Mouse (Mus musculus) E14TG2a.4 (cell line): ENCODE data around the gene Mesp1.
"Not testable (repeated sequence)": the region's sequence is repeated elsewhere in the genome, so short reads cannot be mapped to it uniquely, and the experiment has no call there.

Experiments
- H3K27me3 ChIP-seq: 2 replicates; pipeline ENCODE4 v1.6.1; 2014; ENCODE audit warnings: low read length, control low read depth; ENCODE audit not compliant: insufficient read depth
- H3K36me3 ChIP-seq: 2 replicates; pipeline ENCODE4 v1.6.1; 2014; ENCODE audit warnings: low read length, control low read depth; ENCODE audit not compliant: insufficient read depth
- H3K4me1 ChIP-seq: replicated peaks from 2 replicates; pipeline ENCODE4 v1.6.1; 2014; ENCODE audit warnings: low read depth, low read length, control low read depth
- H3K4me3 ChIP-seq: replicated peaks from 2 replicates; pipeline ENCODE4 v1.5.1; 2014; ENCODE audit warnings: mild to moderate bottlenecking, low read length
- H3K9me3 ChIP-seq: 2 replicates; pipeline ENCODE4 v1.6.1; 2014; ENCODE audit warnings: low read length, control low read depth
- CTCF ChIP-seq: conservative IDR thresholded peaks from 2 replicates; pipeline ENCODE4 v1.5.1; 2014; ENCODE audit warnings: low read length
- NANOG ChIP-seq: IDR thresholded peaks from 2 replicates; pipeline ENCODE4 v1.6.1; 2014; ENCODE audit warnings: borderline replicate concordance, low read length, mixed read lengths
- POU5F1 ChIP-seq: IDR thresholded peaks from 2 replicates; pipeline ENCODE4 v1.6.1; 2014; ENCODE audit warnings: low read length, borderline replicate concordance

Gene Mesp1

GRCm38 (mm10) chr7:79800336-79800735, 6.7 kb upstream of the Mesp1 start:
- Histone ChIP-seq H3K36me3 (no peaks in the 10 kb centered on the region), H3K4me3 (no peak overlapping the region), H3K4me1 (peaks cover 16% of the 10 kb centered on the region), H3K27me3 (peaks cover 62% of the 10 kb centered on the region), H3K9me3 (no peaks in the 10 kb centered on the region)
- TF ChIP-seq CTCF = no peak
- TF ChIP-seq POU5F1 = no peak
- TF ChIP-seq NANOG = no peak

- Histone ChIP-seq H3K9me3 (no peaks in the 10 kb centered on the region), H3K27me3 (peaks cover 65% of the 10 kb centered on the region)
- no peak for TF ChIP-seq POU5F1
- TF ChIP-seq CTCF = peak; percentile 13; the same call in 1 of the 2 replicates
- TF ChIP-seq NANOG = no peak
These were observed 5.9 kb upstream of the Mesp1 start for GRCm38 (mm10) chr7:79799506-79799905.

DNA sequence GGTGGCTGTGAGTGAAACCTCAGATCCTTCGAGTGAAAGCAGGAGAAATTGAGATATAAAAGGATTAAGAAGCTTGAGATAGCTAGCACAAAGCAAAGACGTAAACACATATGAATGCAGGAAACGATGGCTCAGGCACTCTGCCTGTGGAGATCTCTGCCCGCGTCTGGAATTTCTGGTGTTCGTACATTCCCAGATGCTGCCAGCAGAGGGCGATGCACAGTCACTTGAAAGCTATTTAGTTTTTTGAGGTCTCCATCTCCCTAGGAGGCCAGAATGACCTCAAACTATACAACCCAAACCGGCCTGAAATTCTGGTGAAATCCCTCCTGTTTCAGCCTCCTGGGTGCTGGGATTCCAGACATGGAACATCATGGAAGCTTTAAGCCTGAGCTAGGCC, 5.5 kb upstream of the Mesp1 start:
- H3K4me3 ChIP-seq = no peak overlapping the region
- TF ChIP-seq CTCF (peak; percentile 68), POU5F1 (no peak)
- no peaks in the 10 kb centered on the region for H3K36me3 ChIP-seq
- no peaks in the 10 kb centered on the region for H3K9me3 ChIP-seq
- peaks cover 16% of the 10 kb centered on the region for H3K4me1 ChIP-seq
- H3K27me3 ChIP-seq = peaks cover 69% of the 10 kb centered on the region

More at GRCm38 (mm10) chr7:79799506-79799905, 5.9 kb upstream of the Mesp1 start:
- Histone ChIP-seq H3K4me3 (no peak overlapping the region), H3K36me3 (no peaks in the 10 kb centered on the region), H3K4me1 (peaks cover 16% of the 10 kb centered on the region)

DNA sequence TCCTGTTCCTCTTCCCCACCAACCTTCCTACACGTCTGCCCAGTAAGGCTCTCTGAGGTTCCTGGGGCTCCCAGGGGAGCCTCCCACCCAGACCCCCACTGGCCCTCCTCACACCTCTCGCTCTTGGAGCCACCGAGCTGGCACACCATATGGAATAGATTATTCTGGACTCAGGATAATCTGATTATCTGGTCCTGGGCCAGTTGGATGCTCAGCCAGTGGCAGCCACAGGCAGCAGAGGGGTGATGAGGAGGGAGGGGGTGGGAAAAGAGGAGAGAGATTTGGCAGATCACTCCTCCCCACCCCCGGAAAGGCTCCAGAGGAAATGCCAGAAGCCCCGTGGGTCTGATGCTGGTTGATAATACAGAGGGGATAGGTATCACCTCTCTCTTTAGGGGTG, 5.0 kb upstream of the Mesp1 start:
- H3K4me1 ChIP-seq = peaks cover 17% of the 10 kb centered on the region
- TF ChIP-seq CTCF (no peak), NANOG (no peak), POU5F1 (no peak)
- H3K4me3 ChIP-seq = no peak overlapping the region
- peaks cover 74% of the 10 kb centered on the region for H3K27me3 ChIP-seq
- no peaks in the 10 kb centered on the region for H3K36me3 ChIP-seq
- H3K9me3 ChIP-seq = no peaks in the 10 kb centered on the region

DNA sequence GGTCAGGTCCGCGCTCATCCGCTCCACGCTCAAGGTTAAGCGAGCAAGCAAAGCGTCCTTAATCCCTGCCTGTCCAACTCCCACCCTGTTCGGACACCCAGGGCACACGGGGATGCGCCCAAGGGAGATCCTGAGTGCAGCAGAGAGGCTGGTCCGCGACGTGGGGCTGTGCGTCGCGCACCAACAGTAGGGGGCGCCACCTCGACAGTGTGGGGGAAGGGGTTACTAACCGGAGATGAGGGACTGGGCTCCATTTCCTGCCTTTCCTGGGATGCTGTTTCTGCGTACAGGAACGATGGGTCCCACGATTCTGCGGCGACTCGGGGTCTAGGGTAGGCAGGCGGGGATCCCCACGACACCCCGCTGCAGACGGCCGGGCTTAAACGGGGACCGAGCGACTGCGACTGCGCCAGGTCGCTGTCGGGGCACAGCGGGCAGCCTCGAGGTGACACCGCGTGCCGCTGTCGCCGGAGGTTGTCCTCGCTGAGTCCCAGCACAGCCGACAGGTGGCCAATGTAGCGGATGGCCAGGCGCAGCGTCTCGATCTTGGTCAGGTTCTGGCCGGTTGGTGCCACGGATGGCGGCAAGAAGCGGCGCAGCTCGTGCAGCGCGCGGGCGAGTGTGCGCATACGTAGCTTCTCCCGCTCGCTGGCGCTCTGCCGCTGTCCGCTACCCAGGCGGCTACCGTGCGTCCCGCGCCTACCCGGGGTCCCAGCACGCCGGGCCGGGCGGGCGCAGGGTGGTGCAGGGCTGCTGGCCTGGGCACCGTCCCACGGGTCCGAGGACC, 760 bp downstream of the Mesp1 start:
- no peaks in the 10 kb centered on the region for H3K9me3 ChIP-seq
- H3K36me3 ChIP-seq = no peaks in the 10 kb centered on the region
- H3K4me1 ChIP-seq = peaks cover 39% of the 10 kb centered on the region
- H3K4me3 ChIP-seq = peak overlapping the region; percentile 82
- peaks cover 88% of the 10 kb centered on the region for H3K27me3 ChIP-seq
- TF ChIP-seq NANOG (no peak), CTCF (peak; percentile 85), POU5F1 (no peak)

- Histone ChIP-seq H3K27me3 (peaks cover 79% of the 10 kb centered on the region), H3K4me1 (peaks cover 51% of the 10 kb centered on the region)
- H3K4me3 ChIP-seq, H3K36me3 ChIP-seq, H3K9me3 ChIP-seq: not testable (repeated sequence)
These were observed 3.8 kb downstream of the Mesp1 start for GRCm38 (mm10) chr7:79789812-79790211.

DNA sequence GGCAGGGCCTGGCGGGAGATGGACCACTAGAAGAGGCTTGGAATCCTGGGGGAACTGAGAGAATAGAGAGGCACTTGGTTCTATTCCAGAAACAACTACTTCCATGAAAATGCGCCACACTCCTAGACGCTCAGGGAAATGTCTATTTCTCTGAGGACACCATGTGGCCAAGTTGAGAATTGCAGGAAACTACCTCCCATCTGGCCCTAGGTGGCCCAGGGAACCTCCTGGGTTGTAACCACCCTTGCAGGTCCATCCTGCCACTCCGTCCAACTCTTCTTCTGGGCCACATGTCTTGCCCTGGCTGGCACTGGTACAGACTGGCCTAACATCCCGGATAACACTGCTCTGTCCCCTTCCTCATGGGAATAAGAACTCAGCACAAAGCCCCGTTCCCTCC, 7.3 kb downstream of the Mesp1 start:
- TF ChIP-seq CTCF (peak; percentile 73), POU5F1 (no peak)

GRCm38 (mm10) chr7:79782516-79782855, 11.1 kb downstream of the Mesp1 start:
- no peak for TF ChIP-seq POU5F1
- Histone ChIP-seq H3K27me3 (peaks cover 20% of the 10 kb centered on the region), H3K36me3 (no peaks in the 10 kb centered on the region), H3K4me3 (no peak overlapping the region), H3K9me3 (no peaks in the 10 kb centered on the region), H3K4me1 (peaks cover 24% of the 10 kb centered on the region)

More for the DNA sequence above, 7.3 kb downstream of the Mesp1 start:
- H3K4me1 ChIP-seq = peaks cover 37% of the 10 kb centered on the region
- no peaks in the 10 kb centered on the region for H3K9me3 ChIP-seq
- peaks cover 44% of the 10 kb centered on the region for H3K27me3 ChIP-seq
- peak overlapping the region; percentile 43 for H3K4me3 ChIP-seq
- H3K36me3 ChIP-seq = no peaks in the 10 kb centered on the region

DNA sequence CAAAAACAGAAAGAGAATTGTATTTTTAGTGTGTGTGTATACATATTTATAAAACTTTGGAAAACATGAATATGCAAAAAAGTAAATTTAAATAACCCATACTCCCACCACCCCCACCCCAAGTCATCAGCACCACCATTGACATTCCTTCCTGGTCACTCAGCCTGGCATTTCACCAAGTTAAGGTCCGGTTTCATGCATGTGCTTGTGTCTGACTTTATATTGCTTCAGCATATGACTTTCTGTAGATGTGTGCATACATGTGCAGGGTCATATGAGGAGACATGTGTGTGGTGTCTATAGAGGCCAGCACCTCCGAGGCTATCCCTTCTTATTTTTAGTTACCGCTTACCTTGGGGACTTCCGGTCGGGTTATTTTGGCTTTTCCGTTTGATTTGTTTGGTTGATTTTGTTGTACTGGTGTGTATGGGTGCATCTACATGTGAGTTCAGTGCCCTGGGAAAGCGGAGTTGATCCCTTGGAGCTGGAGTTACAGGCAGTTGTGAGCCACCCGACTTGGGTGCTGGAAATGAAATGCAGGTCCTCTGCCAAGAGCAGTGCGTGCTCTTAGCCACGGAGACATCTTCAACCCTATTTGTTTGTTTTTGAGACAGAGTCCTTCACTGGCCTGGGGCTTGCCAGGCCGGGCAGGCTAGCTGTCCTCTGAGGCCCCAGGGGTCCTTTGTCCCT, 11.6 kb downstream of the Mesp1 start:
- H3K27me3 ChIP-seq = peaks cover 19% of the 10 kb centered on the region
- no peak overlapping the region for H3K4me3 ChIP-seq
- H3K9me3 ChIP-seq = no peaks in the 10 kb centered on the region
- TF ChIP-seq NANOG = no peak
- TF ChIP-seq CTCF = no peak
- TF ChIP-seq POU5F1 = no peak
- H3K4me1 ChIP-seq = peaks cover 24% of the 10 kb centered on the region
- no peaks in the 10 kb centered on the region for H3K36me3 ChIP-seq
